In the genomic region with DNA sequence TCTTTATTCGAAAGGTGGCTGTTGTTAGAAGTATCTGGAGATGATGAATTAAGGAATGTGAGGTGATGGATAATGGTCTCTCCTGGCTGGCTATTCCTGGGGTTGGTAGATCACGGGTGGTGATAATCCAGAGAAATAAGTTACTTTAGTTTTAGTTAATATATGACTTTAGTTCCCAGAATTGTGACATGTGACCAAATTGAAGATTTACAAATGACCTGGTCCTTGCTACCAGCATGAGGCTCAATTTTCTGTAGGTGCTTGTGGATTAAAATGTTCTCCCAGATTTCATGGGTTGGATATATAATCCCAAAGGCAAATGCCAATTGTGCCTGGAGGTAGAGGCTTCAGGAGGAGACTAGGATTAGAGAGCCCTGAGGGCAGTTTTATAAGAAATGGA, we compare ENCODE assay signal across 4 mouse cellular contexts. TPM values are rescaled to one million over a fixed set of nuclear protein-coding genes. Genes with fewer than 3 reads are reported as not detected.
"Had no signal": no experiment of that assay in that cellular context is flagged by ENCODE, and none has a peak within 500 bp of the region (broad histone marks: within the 10 kb centered on the region; RNA-seq: fewer than 3 reads in every experiment).

No protein-coding gene starts in this region.

RNA-seq across cellular contexts. Expression of a gene that starts 53.7 kb away (rescaled TPM):
- polyA plus RNA-seq: neural tube, embryonic 13.5 days; small intestine, adult 2 months; testis, adult 2 months; urinary bladder, adult 2 months had no signal
